Mouse (Mus musculus) hindbrain, embryonic 16.5 days (tissue): ENCODE results near the gene Sez6l. TPM values are rescaled to one million over a fixed set of nuclear protein-coding genes. Genes with fewer than 3 reads are reported as not detected.

ENCODE experiments used
- ATAC-seq: fragments of 200-750 bp; cut with Nextera tagmentation; 2 replicates; pipeline ENCODE4 v1.8.0; 2017; ENCODE audit warnings: moderate TSS enrichment, moderate library complexity
- H3K27ac ChIP-seq: fragments of 300-500 bp; sonication (generic); 2 replicates; pipeline ENCODE4 v1.5.1; 2014; ENCODE audit warnings: low read depth, mild to moderate bottlenecking, control low read depth, low read length, moderate library complexity
- H3K27me3 ChIP-seq: fragments of 300-500 bp; sonication (generic); replicated peaks from 2 replicates; pipeline ENCODE4 v1.6.1; 2014; ENCODE audit warnings: low read length; ENCODE audit not compliant: control insufficient read depth, insufficient read depth
- H3K36me3 ChIP-seq: fragments of 300-500 bp; sonication (generic); 2 replicates; pipeline ENCODE4 v1.6.1; 2014; ENCODE audit warnings: mild to moderate bottlenecking, low read length, moderate library complexity, mixed read lengths; ENCODE audit not compliant: control insufficient read depth, insufficient read depth
- H3K4me1 ChIP-seq: fragments of 300-500 bp; sonication (generic); 2 replicates; pipeline ENCODE4 v1.6.1; 2014; ENCODE audit warnings: low read depth, low read length; ENCODE audit not compliant: control insufficient read depth, insufficient read depth
- H3K4me2 ChIP-seq: fragments of 300-500 bp; sonication (generic); 2 replicates; pipeline ENCODE4 v1.6.1; 2014; ENCODE audit warnings: mild to moderate bottlenecking, low read length, control low read depth, moderate library complexity
- H3K4me3 ChIP-seq: fragments of 300-500 bp; sonication (generic); 2 replicates; pipeline ENCODE4 v1.5.1; 2014; ENCODE audit warnings: mild to moderate bottlenecking, low read length, control low read depth, moderate library complexity
- H3K9ac ChIP-seq: fragments of 300-500 bp; sonication (generic); 2 replicates; pipeline ENCODE4 v1.6.1; 2014; ENCODE audit warnings: low read depth, mild to moderate bottlenecking, control low read depth, low read length, moderate library complexity
- H3K9me3 ChIP-seq: fragments of 300-500 bp; sonication (generic); 2 replicates; pipeline ENCODE4 v1.6.1; 2014; ENCODE audit warnings: mild to moderate bottlenecking, low read length, moderate library complexity; ENCODE audit not compliant: control insufficient read depth
- WGBS: fragments of 180-500 bp; shearing (Covaris S2); extraction: QIAGEN DNeasy Blood & Tissue Kit; methylation state at CpG from one replicate; pipeline ENCODE4 v1.1.7; 2014; 5-methylcytosine and 5-hydroxymethylcytosine counted together
- polyA plus RNA-seq: library from polyadenylated mRNA; unstranded; fragments of >200 nt; fragmentation: Nextera tagmentation; extraction: Ambion mirVana; gene quantifications from 2 replicates; pipeline ENCODE4 v1.2.1, GENCODE M21; 2015

Sez6l gene
- polyA plus RNA-seq, 1 experiment from 2014 or later, result 42.8 TPM

DNA sequence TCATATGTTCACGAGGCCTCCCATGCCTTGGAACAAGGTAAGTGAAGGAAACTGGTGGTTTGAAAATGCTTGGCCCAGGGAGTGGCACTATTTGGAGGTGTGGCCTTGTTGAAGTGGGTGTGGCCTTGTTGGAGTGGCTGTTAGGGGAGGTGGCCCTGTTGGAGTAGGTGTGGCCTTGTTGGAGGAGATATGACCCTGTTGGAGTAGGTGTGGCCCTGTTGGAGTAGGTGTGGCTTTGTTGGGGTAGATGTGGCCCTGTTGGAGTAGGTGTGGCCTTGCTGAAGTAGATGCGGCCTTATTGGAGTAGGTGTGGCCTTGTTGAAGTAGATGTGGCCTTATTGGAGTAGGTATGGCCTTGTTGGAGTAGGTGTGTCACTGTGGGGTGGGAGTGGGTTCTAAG is 191.0 kb downstream of the Sez6l start:
- no peak for ATAC-seq
- H3K9me3 ChIP-seq, result no peaks in the 10 kb centered on the region
- 75% methylated on average over 2 of the region's 2 CpGs for WGBS
- no peak overlapping the region for H3K9ac ChIP-seq
- H3K4me3 ChIP-seq, result no peak overlapping the region
- peaks cover 30% of the 10 kb centered on the region for H3K36me3 ChIP-seq
- no peak overlapping the region for H3K27ac ChIP-seq
- H3K4me1 ChIP-seq, result peaks cover 28% of the 10 kb centered on the region
- no peak overlapping the region for H3K4me2 ChIP-seq
- no peaks in the 10 kb centered on the region for H3K27me3 ChIP-seq

- Histone ChIP-seq H3K4me2 (no peak overlapping the region), H3K36me3 (peaks cover 27% of the 10 kb centered on the region), H3K27ac (no peak overlapping the region), H3K4me3 (no peak overlapping the region), H3K9me3 (no peaks in the 10 kb centered on the region), H3K9ac (no peak overlapping the region), H3K4me1 (peaks cover 22% of the 10 kb centered on the region), H3K27me3 (no peaks in the 10 kb centered on the region)
- ATAC-seq, result no peak
- 89% methylated on average over 13 of the region's 13 CpGs for WGBS
Measured at GRCm38 (mm10) chr5:112384805-112385472, 192.0 kb downstream of the Sez6l start.

- Histone ChIP-seq H3K4me1 (peaks cover 8% of the 10 kb centered on the region), H3K4me2 (no peak overlapping the region), H3K27me3 (no peaks in the 10 kb centered on the region), H3K9ac (no peak overlapping the region), H3K27ac (peak overlapping the region; percentile 64; the same call in 1 of the 2 replicates), H3K4me3 (no peak overlapping the region), H3K9me3 (no peaks in the 10 kb centered on the region), H3K36me3 (peaks cover 35% of the 10 kb centered on the region)
- peak; percentile 60 for ATAC-seq
- WGBS, result 61% methylated on average over 16 of the region's 17 CpGs
Measured at GRCm38 (mm10) chr5:112382641-112383330, 194.2 kb downstream of the Sez6l start.

GRCm38 (mm10) chr5:112382042-112382441 is 194.9 kb downstream of the Sez6l start:
- peaks cover 31% of the 10 kb centered on the region for H3K36me3 ChIP-seq
- ATAC-seq, result no peak
- H3K9ac ChIP-seq, result no peak overlapping the region
- H3K4me1 ChIP-seq, result peaks cover 8% of the 10 kb centered on the region
- no peak overlapping the region for H3K4me3 ChIP-seq
- no peaks in the 10 kb centered on the region for H3K9me3 ChIP-seq
- peak overlapping the region; percentile 64 for H3K27ac ChIP-seq
- H3K27me3 ChIP-seq, result no peaks in the 10 kb centered on the region
- 61% methylated on average over 9 of the region's 9 CpGs for WGBS
- no peak overlapping the region for H3K4me2 ChIP-seq

DNA sequence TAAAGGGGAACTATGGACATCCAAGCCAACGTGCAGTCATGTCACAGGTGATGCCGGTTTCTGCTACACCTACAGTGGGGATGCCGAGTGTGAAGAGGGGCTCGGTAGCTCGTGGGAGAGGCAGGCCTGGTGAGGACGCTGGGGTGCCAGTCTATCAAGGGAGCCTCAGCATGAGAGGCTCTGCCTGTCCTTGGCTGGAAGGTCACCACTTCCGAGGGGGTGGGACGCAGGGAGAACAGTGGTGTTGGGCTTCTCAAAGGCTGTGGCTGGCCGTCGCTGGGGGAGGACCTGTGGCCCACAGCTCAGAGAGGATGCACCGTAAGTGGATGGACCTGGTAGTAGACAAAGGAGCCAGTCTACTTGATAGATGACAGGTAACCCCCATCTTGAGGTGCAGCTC is 195.8 kb downstream of the Sez6l start:
- 85% methylated on average over 11 of the region's 11 CpGs for WGBS
- Histone ChIP-seq H3K9me3 (no peaks in the 10 kb centered on the region), H3K4me1 (peaks cover 8% of the 10 kb centered on the region), H3K9ac (no peak overlapping the region), H3K27ac (no peak overlapping the region), H3K36me3 (peaks cover 24% of the 10 kb centered on the region), H3K27me3 (no peaks in the 10 kb centered on the region), H3K4me3 (no peak overlapping the region), H3K4me2 (no peak overlapping the region)
- ATAC-seq, result 0 out of 2 replicates have a peak, but pooled peaks have one; percentile 4

GRCm38 (mm10) chr5:112378716-112379115 is 198.3 kb downstream of the Sez6l start:
- no peaks in the 10 kb centered on the region for H3K9me3 ChIP-seq
- no peak overlapping the region for H3K4me2 ChIP-seq
- no peak overlapping the region for H3K27ac ChIP-seq
- no peak overlapping the region for H3K9ac ChIP-seq
- ATAC-seq, result no peak
- peaks cover 21% of the 10 kb centered on the region for H3K36me3 ChIP-seq
- H3K4me3 ChIP-seq, result no peak overlapping the region
- WGBS, result 88% methylated on average over 6 of the region's 6 CpGs
- no peaks in the 10 kb centered on the region for H3K27me3 ChIP-seq
- peaks cover 8% of the 10 kb centered on the region for H3K4me1 ChIP-seq

DNA sequence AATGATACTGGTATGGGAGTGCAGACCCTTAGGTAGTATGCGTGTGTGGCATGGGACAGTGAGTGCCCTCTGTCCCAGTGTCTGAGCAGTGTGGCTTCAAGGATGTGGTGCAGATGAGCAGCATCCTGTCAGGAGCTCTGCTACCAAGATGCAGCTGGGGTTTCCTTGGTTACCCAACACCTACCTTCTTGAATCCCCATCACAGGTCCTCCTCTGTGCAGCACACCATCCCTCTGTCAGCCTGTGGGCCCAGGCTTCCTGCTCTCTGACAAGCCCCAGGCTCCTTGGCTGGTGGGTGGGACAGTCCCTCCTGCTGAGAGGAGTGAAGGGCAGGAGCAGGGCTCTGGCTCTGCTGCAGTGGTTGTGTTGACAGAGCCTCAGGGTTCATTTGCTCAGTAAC is 199.6 kb downstream of the Sez6l start:
- H3K36me3 ChIP-seq, result peaks cover 21% of the 10 kb centered on the region
- H3K27ac ChIP-seq, result no peak overlapping the region
- no peak overlapping the region for H3K4me2 ChIP-seq
- WGBS, result 100% methylated on average over 1 of the region's 1 CpGs
- peaks cover 13% of the 10 kb centered on the region for H3K4me1 ChIP-seq
- no peaks in the 10 kb centered on the region for H3K9me3 ChIP-seq
- ATAC-seq, result no peak
- H3K9ac ChIP-seq, result no peak overlapping the region
- H3K4me3 ChIP-seq, result no peak overlapping the region
- no peaks in the 10 kb centered on the region for H3K27me3 ChIP-seq

DNA sequence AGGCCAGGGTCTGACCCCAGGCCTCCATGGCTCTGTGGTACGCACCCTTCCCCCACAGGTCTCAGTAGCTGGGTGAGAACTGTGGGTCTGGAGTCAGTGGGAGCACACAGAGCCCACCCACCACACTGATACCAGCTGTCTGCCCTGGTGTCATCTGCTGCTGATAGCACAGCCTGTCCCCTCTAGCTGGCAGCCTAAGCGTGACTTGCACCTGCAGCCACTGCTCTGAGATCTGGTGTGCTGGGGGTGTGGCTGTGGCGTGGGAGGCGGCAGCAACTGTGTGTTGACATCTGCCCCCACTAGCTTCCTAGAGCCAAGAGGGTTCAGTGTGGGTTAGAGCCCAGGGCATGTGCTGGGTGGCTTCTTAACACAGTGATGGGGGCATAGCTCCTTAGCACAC is 200.9 kb downstream of the Sez6l start:
- Histone ChIP-seq H3K9me3 (no peaks in the 10 kb centered on the region), H3K4me2 (no peak overlapping the region), H3K9ac (no peak overlapping the region), H3K27ac (no peak overlapping the region), H3K36me3 (peaks cover 21% of the 10 kb centered on the region), H3K4me3 (no peak overlapping the region), H3K27me3 (no peaks in the 10 kb centered on the region), H3K4me1 (peaks cover 21% of the 10 kb centered on the region)
- ATAC-seq, result no peak
- 79% methylated on average over 4 of the region's 4 CpGs for WGBS

DNA sequence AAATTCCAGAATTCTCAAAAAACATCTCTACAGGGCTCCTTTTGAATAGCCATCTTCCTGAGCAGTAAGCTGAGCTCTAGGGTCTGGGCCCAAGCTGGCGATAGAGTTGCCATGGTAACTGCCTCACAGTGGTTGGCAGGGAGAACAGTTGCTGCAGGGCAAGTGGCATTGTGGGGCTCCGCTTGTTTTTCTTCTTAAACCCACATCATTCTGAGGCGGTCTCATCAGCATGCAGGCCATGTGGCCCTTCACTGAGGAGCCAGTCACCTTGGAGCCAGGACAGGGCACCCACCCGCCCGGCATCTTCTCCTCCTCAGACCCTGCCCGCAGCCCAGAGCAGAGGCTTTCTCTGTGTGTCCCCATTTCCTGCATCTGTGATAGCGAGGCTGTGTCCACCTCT is 205.1 kb downstream of the Sez6l start:
- Histone ChIP-seq H3K4me3 (no peak overlapping the region), H3K36me3 (peaks cover 21% of the 10 kb centered on the region), H3K9ac (peak overlapping the region; percentile 31), H3K27ac (peak overlapping the region; percentile 89), H3K9me3 (no peaks in the 10 kb centered on the region), H3K4me2 (peak overlapping the region; percentile 9; the same call in 1 of the 2 replicates), H3K4me1 (peaks cover 47% of the 10 kb centered on the region), H3K27me3 (no peaks in the 10 kb centered on the region)
- WGBS, result 9% methylated on average over 7 of the region's 7 CpGs
- peak; percentile 92 for ATAC-seq
